Mouse (Mus musculus) lung, embryonic 14.5 days (tissue): ENCODE measurements around the gene Wdr13. TPM values are rescaled to one million over a fixed set of nuclear protein-coding genes. Genes with fewer than 3 reads are reported as not detected.

Experiments used
- ATAC-seq: fragments of 200-750 bp; cut with Nextera tagmentation; 2 replicates; pipeline ENCODE4 v1.8.0; 2017; ENCODE audit warnings: mild to moderate bottlenecking, moderate TSS enrichment, moderate library complexity; ENCODE audit not compliant: insufficient read depth
- DNase-seq: peaks from one replicate; pipeline ENCODE4 v3.0.0-alpha.2; 2015
- H3K27ac ChIP-seq: fragments of 300-500 bp; sonication (generic); 2 replicates; pipeline ENCODE4 v1.5.1; 2014; ENCODE audit warnings: low read depth, mild to moderate bottlenecking, moderate library complexity
- H3K27me3 ChIP-seq: fragments of 300-500 bp; sonication (generic); 2 replicates; pipeline ENCODE4 v1.6.1; 2014; ENCODE audit warnings: low read length, control low read depth; ENCODE audit not compliant: insufficient read depth
- H3K36me3 ChIP-seq: fragments of 300-500 bp; sonication (generic); 2 replicates; pipeline ENCODE4 v1.6.1; 2014; ENCODE audit warnings: control low read depth; ENCODE audit not compliant: insufficient read depth
- H3K4me1 ChIP-seq: fragments of 300-500 bp; sonication (generic); 2 replicates; pipeline ENCODE4 v1.6.1; 2014; ENCODE audit warnings: antibody characterized with exemption, control low read depth; ENCODE audit not compliant: insufficient read depth
- H3K4me2 ChIP-seq: fragments of 300-500 bp; sonication (generic); 2 replicates; pipeline ENCODE4 v1.6.1; 2014; ENCODE audit warnings: mild to moderate bottlenecking
- H3K4me3 ChIP-seq: fragments of 300-500 bp; sonication (generic); 2 replicates; pipeline ENCODE4 v1.5.1; 2014; ENCODE audit warnings: low read depth, low read length
- H3K9ac ChIP-seq: fragments of 300-500 bp; sonication (generic); 2 replicates; pipeline ENCODE4 v1.6.1; 2014
- H3K9me3 ChIP-seq: fragments of 300-500 bp; sonication (generic); 2 replicates; pipeline ENCODE4 v1.6.1; 2016; ENCODE audit warnings: low read depth, low read length, control low read depth
- CTCF ChIP-seq: IDR thresholded peaks from 2 replicates; pipeline ENCODE4 v1.5.1; 2016; ENCODE audit warnings: antibody characterized with exemption, low read depth
- WGBS: fragments of 180-500 bp; shearing (Covaris S2); extraction: QIAGEN DNeasy Blood & Tissue Kit; methylation state at CpG from one replicate; pipeline ENCODE4 v1.1.7; 2014; 5-methylcytosine and 5-hydroxymethylcytosine counted together
- polyA plus RNA-seq: library from polyadenylated mRNA; unstranded; fragments of >200 nt; fragmentation: Nextera tagmentation; extraction: Ambion mirVana; gene quantifications from 2 replicates; pipeline ENCODE4 v1.2.1, GENCODE M21; 2014

Wdr13 gene
- polyA plus RNA-seq, 1 experiment from 2014 or later, result 20.8 TPM

GRCm38 (mm10) chrX:8090346-8090953 is 42.2 kb downstream of the Wdr13 start, which contains the start of gene Was:
Gene Was (minus strand): TSS chrX:8090498.
- Histone ChIP-seq H3K4me2 (no peak within 1 kb of the TSS), H3K27ac (no peak within 1 kb of the TSS), H3K4me3 (no peak within 1 kb of the TSS), H3K4me1 (no peaks in the 10 kb centered on the region), H3K36me3 (no peaks in the 10 kb centered on the region), H3K27me3 (no peaks in the 10 kb centered on the region), H3K9me3 (no peaks in the 10 kb centered on the region), H3K9ac (no peak within 1 kb of the TSS)
- DNase-seq (no peak), ATAC-seq (no peak)
- TF ChIP-seq CTCF, result no peak
- WGBS, result 82% methylated on average over 14 of the region's 14 CpGs

- H3K4me2 ChIP-seq, result no peak overlapping the region
- no peaks in the 10 kb centered on the region for H3K27me3 ChIP-seq
- DNase-seq (no peak), ATAC-seq (no peak)
- H3K36me3 ChIP-seq, result no peaks in the 10 kb centered on the region
- H3K9me3 ChIP-seq, result no peaks in the 10 kb centered on the region
- H3K9ac ChIP-seq, result no peak overlapping the region
- TF ChIP-seq CTCF, result no peak
- H3K27ac ChIP-seq, result no peak overlapping the region
- H3K4me3 ChIP-seq, result no peak overlapping the region
- no peaks in the 10 kb centered on the region for H3K4me1 ChIP-seq
- 71% methylated on average over 3 of the region's 3 CpGs for WGBS
These were observed 42.9 kb downstream of the Wdr13 start for GRCm38 (mm10) chrX:8089746-8090145.

DNA sequence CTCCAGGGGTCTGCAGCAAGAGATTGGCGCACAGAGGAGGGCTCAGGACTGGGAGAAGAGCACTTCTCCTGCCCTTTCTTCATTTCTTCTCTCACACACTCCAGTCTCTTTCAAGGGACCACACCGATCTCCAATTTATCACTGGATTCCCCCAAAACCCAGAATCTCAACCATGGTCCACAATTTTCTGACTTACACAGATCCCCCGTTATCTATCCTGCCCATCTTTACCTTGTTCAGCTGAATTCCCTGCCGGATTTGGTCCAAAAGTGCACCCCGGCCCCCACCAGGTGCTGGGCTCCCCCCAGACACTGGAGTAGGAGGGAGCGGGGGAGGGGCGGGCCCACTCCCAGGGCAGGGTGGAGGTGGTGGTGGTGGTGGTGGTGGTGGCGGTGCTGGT is 47.1 kb downstream of the Wdr13 start:
- no peak for TF ChIP-seq CTCF
- H3K4me2 ChIP-seq, result no peak overlapping the region
- DNase-seq (no peak), ATAC-seq (no peak)
- H3K27ac ChIP-seq, result no peak overlapping the region
- no peak overlapping the region for H3K4me3 ChIP-seq
- no peaks in the 10 kb centered on the region for H3K9me3 ChIP-seq
- H3K9ac ChIP-seq, result no peak overlapping the region
- no peaks in the 10 kb centered on the region for H3K27me3 ChIP-seq
- no peaks in the 10 kb centered on the region for H3K36me3 ChIP-seq
- 79% methylated on average over 8 of the region's 8 CpGs for WGBS
- no peaks in the 10 kb centered on the region for H3K4me1 ChIP-seq

GRCm38 (mm10) chrX:8084771-8085259 is 47.9 kb downstream of the Wdr13 start:
- ATAC-seq (no peak), DNase-seq (no peak)
- Histone ChIP-seq H3K27me3 (no peaks in the 10 kb centered on the region), H3K27ac (no peak overlapping the region), H3K4me1 (no peaks in the 10 kb centered on the region), H3K9me3 (no peaks in the 10 kb centered on the region), H3K4me2 (no peak overlapping the region), H3K4me3 (no peak overlapping the region), H3K9ac (no peak overlapping the region), H3K36me3 (no peaks in the 10 kb centered on the region)
- no peak for TF ChIP-seq CTCF
- 79% methylated on average over 6 of the region's 6 CpGs for WGBS

DNA sequence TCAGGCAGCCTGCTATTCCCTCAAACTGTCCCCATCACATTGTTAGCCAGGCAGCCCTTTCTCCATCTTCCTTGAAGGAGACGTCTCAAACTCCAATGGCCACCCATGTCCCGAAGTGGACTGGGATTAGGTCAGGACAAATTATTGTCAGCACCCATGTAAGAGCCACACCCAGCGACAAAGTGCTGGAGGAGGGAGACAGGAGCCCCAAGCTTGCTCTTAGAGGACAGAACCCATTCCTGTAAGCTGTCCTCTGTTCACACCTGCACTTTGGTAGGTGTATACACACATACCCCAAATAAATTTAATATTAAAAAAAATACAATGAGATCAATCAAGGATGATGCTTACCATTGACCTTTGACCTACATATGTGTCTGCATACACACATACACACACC is 57.6 kb downstream of the Wdr13 start:
- TF ChIP-seq CTCF, result no peak
- WGBS, result 26% methylated on average over 3 of the region's 3 CpGs
- no peaks in the 10 kb centered on the region for H3K27me3 ChIP-seq
- ATAC-seq (peak; percentile 36; the same call in 1 of the 2 replicates), DNase-seq (no peak)
- H3K36me3 ChIP-seq, result peaks cover 19% of the 10 kb centered on the region
- peak overlapping the region; percentile 5; the same call in 1 of the 2 replicates for H3K9ac ChIP-seq
- peak overlapping the region; percentile 57 for H3K4me2 ChIP-seq
- H3K27ac ChIP-seq, result peak overlapping the region; percentile 61; the same call in 1 of the 2 replicates
- peak overlapping the region; percentile 58 for H3K4me3 ChIP-seq
- H3K4me1 ChIP-seq, result no peaks in the 10 kb centered on the region; the same call in 1 of the 2 replicates
- H3K9me3 ChIP-seq, result no peaks in the 10 kb centered on the region

- H3K9me3 ChIP-seq, result no peaks in the 10 kb centered on the region
- TF ChIP-seq CTCF, result no peak
- peak within 1 kb of the TSS; percentile 58 for H3K4me3 ChIP-seq
- H3K36me3 ChIP-seq, result peaks cover 20% of the 10 kb centered on the region
- peak within 1 kb of the TSS; percentile 71 for H3K9ac ChIP-seq
- peak; percentile 99 for ATAC-seq
- 7% methylated on average over 46 of the region's 46 CpGs for WGBS
- H3K27ac ChIP-seq, result peak within 1 kb of the TSS; percentile 92
- no peaks in the 10 kb centered on the region for H3K27me3 ChIP-seq
- H3K4me2 ChIP-seq, result peak within 1 kb of the TSS; percentile 61
- H3K4me1 ChIP-seq, result no peaks in the 10 kb centered on the region; the same call in 1 of the 2 replicates
- peak; percentile 95 for DNase-seq
These were observed 58.2 kb downstream of the Wdr13 start, which contains the start of gene Suv39h1 for GRCm38 (mm10) chrX:8074430-8075014. Gene Suv39h1 (minus strand): TSS chrX:8074760.

DNA sequence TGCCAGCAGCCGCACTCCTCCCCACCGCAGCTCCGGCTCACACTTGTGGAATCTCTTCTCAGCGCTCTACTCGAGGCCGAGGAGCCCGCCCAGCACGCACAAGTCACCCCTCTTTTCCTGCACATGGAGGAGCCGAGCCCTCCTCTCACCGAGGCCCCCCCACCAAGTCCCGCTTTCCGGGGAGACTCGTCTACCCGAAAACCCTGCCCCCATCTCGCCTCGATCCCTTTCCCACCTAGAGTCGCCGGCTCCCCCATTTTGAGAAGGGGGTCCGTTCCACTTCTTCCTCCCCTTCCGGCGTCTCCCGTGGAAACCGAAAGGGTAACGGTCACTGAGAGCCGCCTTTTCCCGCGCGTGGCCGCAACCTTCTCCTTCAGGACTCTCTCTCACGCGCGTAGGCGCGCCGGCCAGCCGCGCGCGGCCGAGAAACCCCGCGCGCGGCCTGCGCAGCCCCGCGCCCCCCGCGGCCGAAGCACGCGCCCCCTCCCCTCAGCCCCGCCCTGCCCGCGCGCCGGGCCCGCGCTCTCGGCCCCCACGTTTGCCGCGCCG is 58.7 kb downstream of the Wdr13 start:
- Histone ChIP-seq H3K9ac (peak overlapping the region; percentile 71), H3K9me3 (no peaks in the 10 kb centered on the region), H3K4me2 (peak overlapping the region; percentile 61), H3K4me3 (peak overlapping the region; percentile 58), H3K27me3 (no peaks in the 10 kb centered on the region), H3K27ac (peak overlapping the region; percentile 92), H3K36me3 (peaks cover 25% of the 10 kb centered on the region), H3K4me1 (no peaks in the 10 kb centered on the region; the same call in 1 of the 2 replicates)
- peak; percentile 22; the same call in 1 of the 2 replicates for ATAC-seq
- 6% methylated on average over 60 of the region's 64 CpGs for WGBS
- DNase-seq, result peak; percentile 61
- no peak for TF ChIP-seq CTCF

Other genes with a start within 250 kb of the Wdr13 start
- gene Slc35a2, start 248.9 kb downstream of the Wdr13 start, polyA plus RNA-seq, result 13.7 and 15.3 TPM in 2 replicates
- 96.0 and 101 TPM in 2 replicates for gene Pqbp1, start 233.6 kb downstream of the Wdr13 start, polyA plus RNA-seq
- 160 and 174 TPM in 2 replicates for gene Timm17b, start 233.5 kb downstream of the Wdr13 start, polyA plus RNA-seq
- gene Gm10491, start 225.1 kb downstream of the Wdr13 start, polyA plus RNA-seq, result not detected in 2 replicates
- not detected in 2 replicates for gene Gm10490, start 223.3 kb downstream of the Wdr13 start, polyA plus RNA-seq
- gene Pcsk1n, start 213.1 kb downstream of the Wdr13 start, polyA plus RNA-seq, result 0.66 and 0.76 TPM in 2 replicates
- not detected in 2 replicates for gene Eras, start 204.3 kb downstream of the Wdr13 start, polyA plus RNA-seq
- 23.7 and 29.1 TPM in 2 replicates for gene Hdac6, start 185.0 kb downstream of the Wdr13 start, polyA plus RNA-seq
- 1.1 and 1.6 TPM in 2 replicates for gene Gata1, start 154.8 kb downstream of the Wdr13 start, polyA plus RNA-seq
- gene Glod5, start 114.4 kb downstream of the Wdr13 start, polyA plus RNA-seq, result not detected in 2 replicates
- 71.6 and 74.3 TPM in 2 replicates for gene Suv39h1, start 58.1 kb downstream of the Wdr13 start, polyA plus RNA-seq
- 0.43 and 0.60 TPM in 2 replicates for gene Was, start 42.4 kb downstream of the Wdr13 start, polyA plus RNA-seq
- 589 and 659 TPM in 2 replicates for gene Rbm3, start 13.0 kb upstream of the Wdr13 start, polyA plus RNA-seq
- gene Tbc1d25, start 43.3 kb upstream of the Wdr13 start, polyA plus RNA-seq, result 12.4 and 12.6 TPM in 2 replicates
- gene Ebp, start 60.6 kb upstream of the Wdr13 start, polyA plus RNA-seq, result 29.5 and 30.5 TPM in 2 replicates
- 10.4 and 10.6 TPM in 2 replicates for gene Porcn, start 73.6 kb upstream of the Wdr13 start, polyA plus RNA-seq
- 52.9 and 53.7 TPM in 2 replicates for gene Ftsj1, start 119.5 kb upstream of the Wdr13 start, polyA plus RNA-seq
- 92.9 and 105 TPM in 2 replicates for gene Slc38a5, start 138.2 kb upstream of the Wdr13 start, polyA plus RNA-seq
- not detected in 2 replicates for gene Ssxb10, start 194.5 kb upstream of the Wdr13 start, polyA plus RNA-seq
- not detected in 2 replicates for gene Ssxb9, start 234.1 kb upstream of the Wdr13 start, polyA plus RNA-seq